Mouse (Mus musculus) heart, postnatal 0 days (tissue): ENCODE results near the gene Lysmd4.

Experiments
- CTCF ChIP-seq: IDR thresholded peaks from 2 replicates; pipeline ENCODE4 v1.5.1; 2016; ENCODE audit warnings: antibody characterized with exemption, control low read depth, low read depth
- EP300 ChIP-seq: IDR thresholded peaks from 2 replicates; pipeline ENCODE4 v1.6.1; 2016; ENCODE audit warnings: antibody characterized with exemption, low read depth

- TF ChIP-seq EP300 (no peak), CTCF (no peak)
These were observed 22.9 kb downstream of the Lysmd4 start for GRCm38 (mm10) chr7:67245255-67245654.
